Mouse (Mus musculus) kidney, adult 8-10 months (tissue): ENCODE measurements at regions not wholly inside any gene's neighbourhood (a gene's known extent, or its start where the extent isn't known, plus 50 kb on each side); places are given as distances from the start of the nearest gene placed in this dataset.

Experiments
- DNase-seq, 2 experiments: peaks; one replicate each; pipeline ENCODE4 v3.0.0; 2022

GRCm38 (mm10) chr13:64594376-64594775, 96.8 kb upstream of the Fam240b start:
- no peak for DNase-seq

- peak in 1 of 2 experiments; percentile 24 for DNase-seq
Observed at GRCm38 (mm10) chr13:64573711-64574110, 76.1 kb upstream of the Fam240b start.

DNA sequence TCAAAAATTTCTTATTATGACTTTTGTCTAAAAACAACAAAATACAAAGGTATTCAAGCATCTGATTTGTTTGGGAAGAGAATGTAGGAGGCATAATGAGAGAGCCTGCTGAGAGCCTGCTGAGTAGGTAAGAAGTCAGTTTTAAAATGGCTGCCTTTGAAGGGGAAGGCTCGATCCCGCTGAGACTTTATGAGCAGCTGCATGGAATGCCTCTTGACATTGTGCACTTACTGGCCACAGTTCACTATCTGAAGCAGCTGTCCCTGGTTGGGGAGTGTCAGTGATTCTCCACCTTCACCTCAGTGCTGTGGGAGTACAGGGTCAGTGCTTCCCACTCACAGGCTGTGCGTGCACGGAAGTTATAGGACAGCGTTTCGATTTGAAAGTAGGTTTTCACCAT, 71.3 kb upstream of the Fam240b start:
- DNase-seq: no peak

DNA sequence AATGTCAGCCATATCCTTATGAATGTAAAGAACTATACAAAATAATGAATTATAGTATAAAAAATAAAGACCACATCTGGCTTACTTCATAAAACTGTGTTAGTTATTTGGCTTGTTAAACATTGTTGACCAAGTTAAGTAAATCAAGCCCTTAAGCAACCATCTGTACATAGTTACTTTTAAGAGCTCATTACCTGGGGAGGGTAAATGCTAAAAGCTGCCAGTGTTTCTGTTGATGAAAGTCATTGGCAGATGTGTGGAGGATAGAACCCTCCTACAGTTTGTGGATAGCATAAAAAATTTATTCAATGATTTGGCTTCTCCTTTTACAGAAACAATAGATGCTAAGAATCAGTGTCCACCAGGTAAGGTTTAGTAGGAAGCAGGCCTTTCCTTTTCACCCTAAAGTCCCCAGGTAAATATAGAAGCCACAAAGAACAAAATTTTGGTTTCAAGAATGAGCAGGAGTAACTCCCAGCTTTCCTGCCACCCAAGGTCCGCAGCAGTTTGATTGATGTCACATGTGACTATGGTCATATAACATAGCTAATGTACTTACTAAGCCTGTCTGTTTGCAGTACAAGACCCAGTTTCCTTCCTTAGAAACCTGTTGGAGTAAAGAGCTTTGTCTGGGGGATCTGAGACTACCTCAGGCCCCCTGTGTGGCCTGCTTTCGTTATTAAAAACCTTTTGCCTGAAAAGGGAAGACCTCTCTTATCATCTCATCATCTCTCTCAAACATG, 69.5 kb upstream of the Fam240b start:
- DNase-seq: no peak

DNA sequence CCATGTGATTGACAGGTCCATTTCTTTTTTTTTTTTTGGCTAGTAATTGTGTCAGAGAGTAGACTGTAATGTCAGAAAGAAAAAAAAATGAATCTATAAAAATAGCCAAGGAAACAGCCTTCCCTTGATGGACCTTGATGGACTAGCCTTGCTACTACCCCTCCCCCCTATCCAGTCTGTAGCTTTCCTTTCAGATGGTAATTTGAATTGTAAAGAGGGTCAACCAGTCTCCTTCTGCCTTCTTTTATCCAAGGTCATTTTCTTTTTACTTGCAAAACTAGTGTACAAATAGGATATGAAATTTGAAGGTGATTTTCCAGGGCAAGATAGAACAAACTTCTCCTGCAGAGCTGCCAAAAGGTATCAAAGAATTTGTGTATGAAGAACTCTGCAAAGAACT, 68.2 kb upstream of the Fam240b start:
- DNase-seq: no peak
